30 mouse cellular contexts compared by ENCODE assay signal in the genomic region with DNA sequence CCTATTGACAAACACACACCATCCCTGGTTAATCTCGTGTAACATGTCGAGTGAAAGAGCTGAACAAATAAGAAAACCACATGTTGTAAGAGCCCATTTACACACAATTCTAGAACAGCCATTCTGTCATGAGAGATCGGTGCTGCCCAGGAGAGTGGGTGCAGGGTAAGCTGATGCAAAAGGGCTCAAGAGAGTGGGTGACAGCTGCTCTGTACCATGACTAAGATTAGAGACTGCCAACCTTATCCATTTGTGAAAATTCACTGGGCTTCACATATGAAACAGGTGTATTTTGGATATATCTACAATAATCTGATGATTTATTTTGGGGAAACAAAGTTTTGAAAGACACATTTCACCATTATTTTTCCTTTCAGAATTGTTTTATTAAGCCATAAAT. TPM values are rescaled to one million over a fixed set of nuclear protein-coding genes. Genes with fewer than 3 reads are reported as not detected.
"Had no signal": no experiment of that assay in that cellular context is flagged by ENCODE, and none has a peak within 500 bp of the region (broad histone marks: within the 10 kb centered on the region; RNA-seq: fewer than 3 reads in every experiment).

No protein-coding gene starts in this region.

- H3K4me3 ChIP-seq: embryonic facial prominence, embryonic 10.5 days; embryonic facial prominence, embryonic 12.5 days; embryonic facial prominence, embryonic 13.5 days; embryonic facial prominence, embryonic 15.5 days; erythroblast, embryonic 14.5 days; forebrain, embryonic 10.5 days; forebrain, embryonic 12.5 days; forebrain, embryonic 13.5 days; forebrain, embryonic 15.5 days; gastrocnemius, adult 2 months; heart, adult 2 months had no signal

- H3K27me3 ChIP-seq: embryonic facial prominence, embryonic 12.5 days; embryonic facial prominence, embryonic 13.5 days; embryonic facial prominence, embryonic 15.5 days; forebrain, embryonic 12.5 days; forebrain, embryonic 13.5 days; forebrain, embryonic 15.5 days had no signal

- DNase-seq: cerebellum, adult 9-10 months; cerebellum, adult 9-11 months; cerebellum, postnatal 10 days; cerebellum, postnatal 14 days; cerebellum, postnatal 25 days; cerebellum, postnatal 36 days; embryo, embryonic 11 days; forebrain, postnatal 0 days; gastrocnemius, adult 2 months; gastrocnemius, postnatal 10 days; gastrocnemius, postnatal 14 days; gastrocnemius, postnatal 25 days; gastrocnemius, postnatal 36 days; heart, adult 11 months; heart, adult 18-20 months; heart, adult 2 months had no signal

- H3K4me2 ChIP-seq: embryonic facial prominence, embryonic 12.5 days; embryonic facial prominence, embryonic 13.5 days; embryonic facial prominence, embryonic 15.5 days; forebrain, embryonic 12.5 days; forebrain, embryonic 13.5 days; forebrain, embryonic 15.5 days had no signal

- H3K36me3 ChIP-seq: embryonic facial prominence, embryonic 10.5 days; embryonic facial prominence, embryonic 12.5 days; embryonic facial prominence, embryonic 13.5 days; embryonic facial prominence, embryonic 15.5 days; forebrain, embryonic 10.5 days; forebrain, embryonic 12.5 days; forebrain, embryonic 15.5 days had no signal

RNA-seq across cellular contexts. Expression of a gene that starts 37.6 kb away (rescaled TPM):
- total RNA-seq: common myeloid progenitor, adult 5-6 weeks; forebrain, postnatal 0 days; granulocyte monocyte progenitor cell, adult 5-6 weeks; heart, adult 18-20 months had no signal
- polyA plus RNA-seq: erythroblast, embryonic 14.5 days; forebrain, embryonic 11.5 days; forebrain, embryonic 12.5 days; forebrain, embryonic 13.5 days; forebrain, embryonic 14.5 days; forebrain, postnatal 0 days; gonadal fat pad, adult 2 months; heart, adult 2 months had no signal
